Mouse (Mus musculus): ENCODE data around the gene Msx1.

DNA sequence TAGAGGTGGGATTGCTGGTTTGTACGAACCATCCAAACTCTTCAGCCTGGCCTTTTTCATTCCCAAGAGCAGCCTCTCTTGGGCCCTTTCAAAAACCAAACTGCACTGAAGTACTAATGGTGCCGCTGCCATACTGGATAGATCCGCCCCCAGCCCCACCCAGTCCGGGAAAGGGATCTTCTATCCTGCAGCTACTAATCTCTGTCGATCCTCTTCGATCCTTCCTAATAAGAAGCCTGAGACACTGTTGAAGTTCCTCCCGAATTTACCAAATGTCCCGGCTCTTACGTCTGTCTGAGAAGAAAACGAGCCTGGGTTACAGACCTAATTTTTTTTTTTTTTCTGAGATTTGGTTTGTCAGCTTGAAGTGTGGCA, 4.9 kb upstream of the Msx1 start:
- TF ChIP-seq CTCF (IDR thresholded peaks at IDR 0.05; ENCODE audit: extremely low read depth, insufficient read depth, insufficient read length, insufficient replicate concordance) (no peak), POLR2A (IDR thresholded peaks at IDR 0.05; ENCODE audit: low read depth, low read length) (no peak)

Data from spleen, adult 2 months (tissue).